Mouse (Mus musculus): ENCODE data around the gene Psma4. TPM values are rescaled to one million over a fixed set of nuclear protein-coding genes. Genes with fewer than 3 reads are reported as not detected.

The Psma4 gene
- total RNA-seq (2023), result 100 to 1,000 TPM; 113 to 114 TPM

GRCm38 (mm10) chr9:54950575-54951321 lies at the start of gene Psma4, which contains the start of gene AY074887:
Psma4 (plus strand) TSS chr9:54950790.
AY074887 (minus strand) TSS chr9:54950998.

DNA sequence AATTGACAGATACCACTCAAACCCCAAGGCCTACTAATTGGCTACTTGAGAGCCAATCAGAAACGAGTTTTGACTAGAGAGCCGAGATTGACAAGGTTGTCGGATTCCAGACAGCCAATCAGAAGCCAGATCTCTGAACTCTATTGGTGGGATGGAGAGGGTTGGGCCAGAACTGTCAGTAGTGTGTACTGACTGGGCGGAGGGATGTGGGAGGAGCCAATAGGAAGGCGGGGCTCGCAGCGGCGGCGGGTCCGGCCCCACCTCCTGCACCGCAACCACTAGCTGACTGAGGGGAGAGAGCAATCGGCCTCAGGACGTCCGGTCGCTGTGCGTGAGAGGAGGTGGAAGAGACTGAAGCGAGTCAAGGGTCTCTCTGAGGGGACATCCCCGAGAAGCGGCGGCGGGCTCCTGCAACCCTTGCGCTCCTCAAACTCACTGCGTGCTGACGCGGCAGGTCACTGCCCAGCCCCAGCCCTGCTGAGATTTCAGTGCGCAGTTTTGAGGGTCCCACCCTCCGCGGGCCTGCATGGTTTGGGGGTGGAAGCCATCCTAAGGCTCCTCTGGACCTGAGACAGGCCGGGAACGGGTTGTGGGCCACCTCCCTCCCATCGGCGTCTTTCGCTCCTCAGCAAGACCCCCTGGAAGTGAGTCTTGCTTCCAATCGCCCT lies 33.4 kb upstream of the Psma4 start, which contains the start of gene Hykk:
TSS of gene Hykk (plus strand) at position 274 of the 668 bp plus-strand sequence.

DNA sequence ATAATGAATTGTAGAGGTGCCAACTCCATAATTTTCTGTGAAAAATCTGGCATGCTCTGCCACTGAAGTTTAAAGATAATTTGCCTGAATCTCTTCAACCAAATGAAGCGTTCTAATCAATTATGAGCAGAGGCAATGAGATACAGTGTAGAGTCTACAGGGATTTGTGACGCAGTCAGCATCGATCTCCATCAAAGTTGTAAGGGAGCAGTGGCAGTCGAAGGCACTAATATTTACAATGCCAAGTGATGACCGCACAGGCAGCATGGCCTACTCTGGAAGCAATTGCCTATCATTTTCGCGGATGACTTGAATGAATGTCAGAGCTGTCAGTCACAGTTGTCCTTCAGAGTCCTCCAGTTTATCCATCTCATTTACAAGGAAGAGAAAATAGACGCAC lies 30.1 kb downstream of the Psma4 start, which contains the start of gene Chrna5:
TSS of gene Chrna5 (plus strand) at position 207 of the 400 bp plus-strand sequence.

Other genes starting within 250 kb of the Psma4 start
- 10 to 100 TPM; 38.8 to 41.4 TPM for gene Wdr61, start 216.3 kb upstream of the Psma4 start, total RNA-seq (2023)
- not detected for gene Crabp1, start 186.0 kb upstream of the Psma4 start, total RNA-seq (2023)
- gene Ireb2, start 87.0 kb upstream of the Psma4 start, total RNA-seq (2023), result 10 to 100 TPM; 33.0 to 35.0 TPM
- gene Hykk, start 33.5 kb upstream of the Psma4 start, total RNA-seq (2023), result under 1 TPM; 0.37 to 0.61 TPM
- not detected for gene AY074887, start 208 bp downstream of the Psma4 start, total RNA-seq (2023)
- gene Chrna5, start 30.1 kb downstream of the Psma4 start, total RNA-seq (2023), result not detected
- gene Chrna3, start 75.8 kb downstream of the Psma4 start, total RNA-seq (2023), result not detected
- gene Chrnb4, start 98.0 kb downstream of the Psma4 start, total RNA-seq (2023), result under 1 TPM in 1 of 2 experiments, not detected in 1; 0.12 TPM
- 10 to 100 TPM; 42.1 to 46.4 TPM for gene Ube2q2, start 198.1 kb downstream of the Psma4 start, total RNA-seq (2023)